Mouse (Mus musculus) small intestine, adult 2 months (tissue): ENCODE measurements around the gene Stat3.

ENCODE experiments used
- CTCF ChIP-seq: fragments of 200-500 bp; IDR thresholded peaks from 2 replicates; pipeline ENCODE4 v1.5.1; 2012; ENCODE audit warnings: low read depth, mild to moderate bottlenecking, control low read depth, inconsistent platforms, low read length, moderate library complexity, mixed read lengths; ENCODE audit not compliant: insufficient replicate concordance, insufficient read length; ENCODE audit errors: extremely low read depth
- POLR2A ChIP-seq: fragments of 200-500 bp; IDR thresholded peaks from 2 replicates; pipeline ENCODE4 v1.6.1; 2012; ENCODE audit warnings: low read depth, mild to moderate bottlenecking, control low read depth, inconsistent platforms, low read length, moderate library complexity

- TF ChIP-seq CTCF (no peak), POLR2A (no peak)
These were observed 53.1 kb downstream of the Stat3 start for GRCm38 (mm10) chr11:100886188-100886740.
